Mouse (Mus musculus) colon, adult 2 months (tissue): Measurements from ENCODE around the gene Prph2. TPM values are rescaled to one million over a fixed set of nuclear protein-coding genes. Genes with fewer than 3 reads are reported as not detected.

Source experiments
- polyA plus RNA-seq: library from polyadenylated mRNA; depleted of rRNA; stranded (reverse); fragments of >200 nt; gene quantifications from 2 replicates; pipeline ENCODE4 v1.2.3, GENCODE M21; 2012; rRNA removed

The Prph2 gene
- not detected in 2 replicates for polyA plus RNA-seq

DNA sequence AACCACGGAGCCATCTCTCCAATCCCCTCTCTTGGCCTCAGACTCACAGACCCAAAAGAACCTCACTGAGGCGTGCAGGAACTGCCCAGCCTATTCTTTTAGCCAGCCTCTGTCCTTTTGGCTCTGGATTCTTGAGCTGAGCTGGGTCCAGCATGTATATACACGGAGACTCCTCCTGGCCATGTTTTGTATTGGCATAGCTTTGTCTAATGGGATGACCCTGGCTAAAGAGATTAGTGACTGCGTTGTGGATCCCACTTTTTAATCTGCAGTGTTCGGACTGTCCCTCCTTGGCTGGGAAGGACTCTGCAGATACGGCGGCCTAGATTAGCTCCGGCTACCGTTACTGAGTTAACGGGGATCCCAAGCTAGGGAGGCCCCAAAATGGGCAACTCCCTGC, at the start of gene Prph2:
Prph2 (plus strand) TSS at position 274 of the 400 bp plus-strand sequence.

DNA sequence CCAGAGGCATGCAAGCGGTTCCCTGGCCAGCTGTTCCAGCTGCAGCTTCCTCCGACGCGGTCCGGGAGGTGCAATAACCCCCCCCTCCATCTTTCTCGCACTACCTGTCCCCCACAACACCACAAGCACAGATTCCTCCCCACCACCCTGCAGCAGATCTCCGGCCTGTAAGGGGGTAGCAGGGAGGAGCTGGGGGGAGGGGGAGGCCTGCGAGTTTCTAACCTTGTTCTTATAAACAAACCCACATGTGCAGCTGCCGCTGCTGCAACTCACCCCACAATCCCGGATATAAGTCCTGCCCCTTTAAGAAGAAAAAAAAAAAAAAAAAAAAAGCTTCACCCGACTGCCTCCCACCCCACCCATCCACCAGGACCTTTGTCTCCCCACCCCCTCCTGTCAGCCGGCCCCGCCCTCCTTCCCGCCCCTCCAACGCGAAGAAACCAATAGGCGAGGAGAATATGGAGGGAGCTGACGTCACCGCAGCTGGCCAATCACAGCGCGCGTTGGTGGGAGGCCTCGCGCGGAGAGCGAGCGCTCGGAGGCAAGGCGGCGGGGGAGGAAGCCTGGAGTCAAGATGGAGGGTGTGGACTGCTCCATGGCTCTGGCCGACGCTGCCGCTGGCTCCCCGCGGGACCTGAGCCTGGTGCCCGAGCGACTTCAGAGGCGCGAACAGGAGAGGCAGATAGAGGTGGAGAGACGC, 20.0 kb upstream of the Prph2 start, which contains the start of gene Tbcc:
Tbcc (plus strand) TSS at position 569 of the 700 bp plus-strand sequence.

Other genes starting within 250 kb of the Prph2 start
- 35.6 and 39.8 TPM in 2 replicates for gene Rrp36, start 236.1 kb upstream of the Prph2 start, polyA plus RNA-seq
- 74.0 and 78.7 TPM in 2 replicates for gene Mea1, start 231.7 kb upstream of the Prph2 start, polyA plus RNA-seq
- 74.5 and 80.0 TPM in 2 replicates for gene Klhdc3, start 229.5 kb upstream of the Prph2 start, polyA plus RNA-seq
- 49.5 and 53.3 TPM in 2 replicates for gene Ppp2r5d, start 205.3 kb upstream of the Prph2 start, polyA plus RNA-seq
- gene Pex6, start 199.0 kb upstream of the Prph2 start, polyA plus RNA-seq = 90.8 and 100 TPM in 2 replicates
- 2.2 and 3.6 TPM in 2 replicates for gene Gnmt, start 181.3 kb upstream of the Prph2 start, polyA plus RNA-seq
- gene Cnpy3, start 158.2 kb upstream of the Prph2 start, polyA plus RNA-seq = 33.1 and 38.2 TPM in 2 replicates
- 0.14 TPM in 1 of 2 replicates, not detected in the other for gene Ptcra, start 146.7 kb upstream of the Prph2 start, polyA plus RNA-seq
- 173 and 174 TPM in 2 replicates for gene 2310039H08Rik, start 137.8 kb upstream of the Prph2 start, polyA plus RNA-seq
- 12.5 and 14.0 TPM in 2 replicates for gene Rpl7l1, start 127.8 kb upstream of the Prph2 start, polyA plus RNA-seq
- 9.0 and 9.2 TPM in 2 replicates for gene Bicral, start 52.0 kb upstream of the Prph2 start, polyA plus RNA-seq
- 22.9 and 29.6 TPM in 2 replicates for gene Tbcc, start 19.8 kb upstream of the Prph2 start, polyA plus RNA-seq
- 22.0 and 23.2 TPM in 2 replicates for gene Ubr2, start 100.1 kb downstream of the Prph2 start, polyA plus RNA-seq